Mouse (Mus musculus) MEL (cell line): ENCODE data around the gene Nudt12. TPM values are rescaled to one million over a fixed set of nuclear protein-coding genes. Genes with fewer than 3 reads are reported as not detected.

Experiments
- DNase-seq: peaks from one replicate; pipeline ENCODE4 v3.0.0; 2011; ENCODE audit warnings: low read depth, low spot score
- H3K27ac ChIP-seq: 2 replicates; pipeline ENCODE4 v1.5.1; 2012; ENCODE audit warnings: low read depth, mild to moderate bottlenecking, control low read depth, low read length, moderate library complexity; ENCODE audit not compliant: control insufficient read depth
- H3K27me3 ChIP-seq, 2 experiments: fragments of 150-350 bp in 1 of 2; sonication (generic) in 1 of 2; 2 replicates each; pipeline ENCODE4 v1.6.1; 2012; ENCODE audit warnings: low read length in 2 of 2, mild to moderate bottlenecking in 2 of 2, improper control_type of control experiment in 1 of 2, moderate library complexity in 1 of 2; ENCODE audit not compliant: insufficient read depth in 2 of 2, control insufficient read depth in 1 of 2
- H3K36me3 ChIP-seq, 2 experiments: 2 replicates each; pipeline ENCODE4 v1.6.1; 2012 to 2014; ENCODE audit warnings: low read length in 2 of 2, improper control_type of control experiment in 1 of 2, inconsistent platforms in 1 of 2, mild to moderate bottlenecking in 1 of 2; ENCODE audit not compliant: insufficient read depth in 2 of 2, control insufficient read depth in 1 of 2
- H3K4me1 ChIP-seq, 2 experiments: fragments of 150-350 bp in 1 of 2; sonication (generic) in 1 of 2; 2 replicates each; pipeline ENCODE4 v1.6.1; 2012; ENCODE audit warnings: low read length in 2 of 2, improper control_type of control experiment in 1 of 2, mild to moderate bottlenecking in 1 of 2; ENCODE audit not compliant: insufficient read depth in 2 of 2, control insufficient read depth in 1 of 2
- H3K4me3 ChIP-seq, 2 experiments: fragments of 150-350 bp in 1 of 2; sonication (generic) in 1 of 2; 2 replicates each; pipeline ENCODE4 v1.5.1; 2012; ENCODE audit warnings: low read depth in 2 of 2, low read length in 2 of 2, mild to moderate bottlenecking in 2 of 2, moderate library complexity in 2 of 2, control low read depth in 1 of 2, improper control_type of control experiment in 1 of 2; ENCODE audit not compliant: control insufficient read depth in 1 of 2, insufficient read depth in 1 of 2
- H3K79me2 ChIP-seq: 2 replicates; pipeline ENCODE4 v1.6.1; 2012; ENCODE audit warnings: mild to moderate bottlenecking, low read length, moderate library complexity; ENCODE audit not compliant: control insufficient read depth, poor library complexity, insufficient read depth
- H3K9ac ChIP-seq: 2 replicates; pipeline ENCODE4 v1.6.1; 2012; ENCODE audit warnings: low read depth, mild to moderate bottlenecking, control low read depth, low read length, moderate library complexity; ENCODE audit not compliant: control insufficient read depth, poor library complexity, severe bottlenecking
- H3K9me3 ChIP-seq: fragments of 150-350 bp; sonication (generic); replicated peaks from 2 replicates; pipeline ENCODE4 v1.6.1; 2012; ENCODE audit warnings: mild to moderate bottlenecking, low read length, improper control_type of control experiment, moderate library complexity; ENCODE audit not compliant: insufficient read depth
- CHD2 ChIP-seq: IDR thresholded peaks from 2 replicates; pipeline ENCODE4 v1.6.1; 2011; ENCODE audit warnings: low read length, improper control_type of control experiment
- ETS1 ChIP-seq: IDR thresholded peaks from 2 replicates; pipeline ENCODE4 v1.6.1; 2012; ENCODE audit warnings: low read depth, mild to moderate bottlenecking, inconsistent platforms, low read length, improper control_type of control experiment, moderate library complexity
- GABPA ChIP-seq: IDR thresholded peaks from 2 replicates; pipeline ENCODE4 v1.6.1; 2012; ENCODE audit warnings: low read depth, mild to moderate bottlenecking, inconsistent platforms, low read length, improper control_type of control experiment, moderate library complexity
- HCFC1 ChIP-seq: IDR thresholded peaks from 2 replicates; pipeline ENCODE4 v1.6.1; 2012; ENCODE audit warnings: low read depth, mild to moderate bottlenecking, inconsistent platforms, low read length, improper control_type of control experiment, moderate library complexity
- JUND ChIP-seq: IDR thresholded peaks from 2 replicates; pipeline ENCODE4 v1.6.1; 2011; ENCODE audit warnings: low read depth, mild to moderate bottlenecking, improper control_type of control experiment, low read length
- MAFK ChIP-seq: IDR thresholded peaks from 2 replicates; pipeline ENCODE4 v1.6.1; 2011; ENCODE audit warnings: low read depth, mild to moderate bottlenecking, low read length, improper control_type of control experiment, borderline replicate concordance
- MAX ChIP-seq: IDR thresholded peaks from 2 replicates; pipeline ENCODE4 v1.6.1; 2011; ENCODE audit warnings: low read length, improper control_type of control experiment
- MAZ ChIP-seq: IDR thresholded peaks from 2 replicates; pipeline ENCODE4 v1.6.1; 2012; ENCODE audit warnings: low read depth, mild to moderate bottlenecking, inconsistent platforms, low read length, improper control_type of control experiment
- MEF2A ChIP-seq: IDR thresholded peaks from 2 replicates; pipeline ENCODE4 v1.6.1; 2014; ENCODE audit warnings: low read depth, mild to moderate bottlenecking, inconsistent platforms, low read length, improper control_type of control experiment; ENCODE audit not compliant: poor library complexity, insufficient replicate concordance, severe bottlenecking; ENCODE audit errors: extremely low read depth
- MXI1 ChIP-seq: IDR thresholded peaks from 2 replicates; pipeline ENCODE4 v1.6.1; 2011; ENCODE audit warnings: mild to moderate bottlenecking, low read depth, low read length, improper control_type of control experiment
- MYB ChIP-seq: IDR thresholded peaks from 2 replicates; pipeline ENCODE4 v1.6.1; 2011; ENCODE audit warnings: mild to moderate bottlenecking, low read depth, low read length, improper control_type of control experiment
- MYC ChIP-seq: IDR thresholded peaks from 2 replicates; pipeline ENCODE4 v1.6.1; 2011; ENCODE audit warnings: low read depth, mild to moderate bottlenecking, low read length, improper control_type of control experiment, moderate library complexity
- NELFE ChIP-seq: IDR thresholded peaks from 2 replicates; pipeline ENCODE4 v1.6.1; 2011; ENCODE audit warnings: low read depth, low read length, improper control_type of control experiment
- NRF1 ChIP-seq: IDR thresholded peaks from 2 replicates; pipeline ENCODE4 v1.6.1; 2014; ENCODE audit warnings: low read depth, mild to moderate bottlenecking, inconsistent platforms, low read length, improper control_type of control experiment, moderate library complexity; ENCODE audit not compliant: poor library complexity, insufficient read depth, severe bottlenecking
- POLR2A ChIP-seq, 2 experiments: IDR thresholded peaks; 2 replicates each; pipeline ENCODE4 v1.6.1; 2011 to 2012; ENCODE audit warnings: low read length in 2 of 2, mild to moderate bottlenecking in 2 of 2, control low read depth in 1 of 2, improper control_type of control experiment in 1 of 2, low read depth in 1 of 2, moderate library complexity in 1 of 2; ENCODE audit not compliant: control insufficient read depth in 1 of 2, insufficient read depth in 1 of 2, poor library complexity in 1 of 2
- POLR2AphosphoS2 ChIP-seq: IDR thresholded peaks from 2 replicates; pipeline ENCODE4 v1.6.1; 2011; ENCODE audit warnings: low read length, improper control_type of control experiment
- POLR2AphosphoS5 ChIP-seq: IDR thresholded peaks from 2 replicates; pipeline ENCODE4 v1.6.1; 2012; ENCODE audit warnings: low read depth, borderline replicate concordance, mild to moderate bottlenecking, inconsistent platforms, low read length, moderate library complexity, mixed read lengths
- RCOR1 ChIP-seq: IDR thresholded peaks from 2 replicates; pipeline ENCODE4 v1.6.1; 2012; ENCODE audit warnings: low read depth, mild to moderate bottlenecking, inconsistent platforms, low read length, improper control_type of control experiment
- SMC3 ChIP-seq: IDR thresholded peaks from 2 replicates; pipeline ENCODE4 v1.6.1; 2011; ENCODE audit warnings: low read depth, low read length, improper control_type of control experiment
- TAL1 ChIP-seq: IDR thresholded peaks from 2 replicates; pipeline ENCODE4 v1.6.1; 2012; ENCODE audit warnings: mild to moderate bottlenecking, inconsistent platforms, low read length, moderate library complexity, mixed read lengths
- TBP ChIP-seq: IDR thresholded peaks from 2 replicates; pipeline ENCODE4 v1.8.0; 2011; ENCODE audit warnings: low read depth, low read length, improper control_type of control experiment
- TCF12 ChIP-seq: IDR thresholded peaks from 2 replicates; pipeline ENCODE4 v1.6.1; 2014; ENCODE audit warnings: low read depth, mild to moderate bottlenecking, inconsistent platforms, low read length, improper control_type of control experiment, moderate library complexity
- USF1 ChIP-seq: IDR thresholded peaks from 2 replicates; pipeline ENCODE4 v1.6.1; 2014; ENCODE audit warnings: low read depth, mild to moderate bottlenecking, inconsistent platforms, low read length, improper control_type of control experiment, moderate library complexity
- USF2 ChIP-seq, 2 experiments: IDR thresholded peaks; 2 replicates each; pipeline ENCODE4 v1.6.1; 2011 to 2012; ENCODE audit warnings: improper control_type of control experiment in 2 of 2, low read length in 2 of 2, borderline replicate concordance in 1 of 2, inconsistent platforms in 1 of 2, low read depth in 1 of 2, mild to moderate bottlenecking in 1 of 2; ENCODE audit not compliant: insufficient read depth in 1 of 2
- ZC3H11A ChIP-seq: IDR thresholded peaks from 2 replicates; pipeline ENCODE4 v1.6.1; 2012; ENCODE audit warnings: low read depth, mild to moderate bottlenecking, inconsistent platforms, low read length, improper control_type of control experiment
- ZKSCAN1 ChIP-seq: IDR thresholded peaks from 2 replicates; pipeline ENCODE4 v1.6.1; 2012; ENCODE audit warnings: low read depth, mild to moderate bottlenecking, inconsistent platforms, low read length, improper control_type of control experiment, moderate library complexity
- ZMIZ1 ChIP-seq: IDR thresholded peaks from 2 replicates; pipeline ENCODE4 v1.6.1; 2012; ENCODE audit warnings: low read depth, mild to moderate bottlenecking, inconsistent platforms, low read length, improper control_type of control experiment, moderate library complexity
- ZNF384 ChIP-seq: IDR thresholded peaks from 2 replicates; pipeline ENCODE4 v1.6.1; 2012; ENCODE audit warnings: low read depth, mild to moderate bottlenecking, inconsistent platforms, low read length, improper control_type of control experiment
- polyA plus RNA-seq, 2 experiments: library from polyadenylated mRNA; stranded (reverse) in 1 of 2; unstranded in 1 of 2; fragments of >175 nt in 1 of 2; fragments of >200 nt in 1 of 2; gene quantifications; 2 replicates each; pipeline versions ENCODE4 v1.2.1 to v1.2.4; 2012; ENCODE audit warnings: low replicate concordance in 2 of 2, low read depth in 1 of 2; ENCODE audit not compliant: insufficient read length in 2 of 2, insufficient read depth in 1 of 2, missing spikeins in 1 of 2
- total RNA-seq: library from RNA; depleted of rRNA; stranded (reverse); fragments of 300-350 nt; gene quantifications from 2 replicates; pipeline ENCODE4 v1.2.3, GENCODE M21; 2012

Gene Nudt12
- total and polyA plus RNA-seq, 3 experiments = not detected

- no peak overlapping the region for H3K9ac ChIP-seq
- DNase-seq = no peak
- H3K27ac ChIP-seq = no peak overlapping the region
These were observed 616 bp downstream of the Nudt12 start for GRCm38 (mm10) chr17:59012421-59013090.

GRCm38 (mm10) chr17:59011546-59012307 is 1.4 kb downstream of the Nudt12 start:
- H3K36me3 ChIP-seq = no peaks in the 10 kb centered on the region
- H3K9me3 ChIP-seq = no peaks in the 10 kb centered on the region
- H3K79me2 ChIP-seq = no peaks in the 10 kb centered on the region
- TF ChIP-seq HCFC1 = no peak
- TF ChIP-seq MAZ = no peak
- no peak for TF ChIP-seq MXI1
- TF ChIP-seq MYB = no peak
- TF ChIP-seq ETS1 = no peak
- TF ChIP-seq NELFE = no peak
- TF ChIP-seq CHD2 = no peak
- TF ChIP-seq TBP = no peak
- TF ChIP-seq ZMIZ1 = no peak
- TF ChIP-seq ZKSCAN1 = no peak
- no peak for TF ChIP-seq ZNF384
- TF ChIP-seq NRF1 = no peak
- no peak for TF ChIP-seq USF1
- TF ChIP-seq MAX = no peak
- no peak for TF ChIP-seq MYC
- TF ChIP-seq RCOR1 = no peak
- no peak for TF ChIP-seq MAFK
- no peak for TF ChIP-seq USF2 (IDR thresholded peaks at IDR 0.05; ENCODE audit: borderline replicate concordance in 1 of 2, insufficient read depth in 1 of 2, low read depth in 1 of 2, low read length in 2 of 2)
- TF ChIP-seq TAL1 = no peak
- TF ChIP-seq MEF2A = no peak
- no peaks in the 10 kb centered on the region for H3K27me3 ChIP-seq
- DNase-seq = no peak
- no peak overlapping the region for H3K9ac ChIP-seq
- no peak overlapping the region for H3K4me3 ChIP-seq
- H3K27ac ChIP-seq = no peak overlapping the region
- no peaks in the 10 kb centered on the region for H3K4me1 ChIP-seq

More at GRCm38 (mm10) chr17:59012421-59013090, 616 bp downstream of the Nudt12 start:
- Histone ChIP-seq H3K9me3 (no peaks in the 10 kb centered on the region), H3K4me1 (no peaks in the 10 kb centered on the region), H3K4me3 (no peak overlapping the region), H3K36me3 (no peaks in the 10 kb centered on the region), H3K27me3 (no peaks in the 10 kb centered on the region), H3K79me2 (no peaks in the 10 kb centered on the region)
- TF ChIP-seq POLR2AphosphoS2 = no peak
- TF ChIP-seq TBP = no peak
- TF ChIP-seq JUND = no peak
- no peak for TF ChIP-seq MYB
- TF ChIP-seq ZNF384 = no peak
- no peak for TF ChIP-seq MEF2A
- TF ChIP-seq MYC = no peak
- no peak for TF ChIP-seq USF2 (IDR thresholded peaks at IDR 0.05; ENCODE audit: borderline replicate concordance in 1 of 2, insufficient read depth in 1 of 2, low read depth in 1 of 2, low read length in 2 of 2)
- no peak for TF ChIP-seq SMC3
- no peak for TF ChIP-seq ZKSCAN1
- TF ChIP-seq GABPA = no peak
- TF ChIP-seq POLR2AphosphoS5 = no peak
- no peak for TF ChIP-seq TCF12
- TF ChIP-seq TAL1 = no peak
- no peak for TF ChIP-seq ZC3H11A
- no peak for TF ChIP-seq POLR2A (IDR thresholded peaks at IDR 0.05; ENCODE audit: control insufficient read depth in 1 of 2, insufficient read depth in 1 of 2, low read depth in 1 of 2, low read length in 2 of 2, poor library complexity in 1 of 2)
- TF ChIP-seq NELFE = no peak
